Mouse (Mus musculus) c-Kit-positive CD71-negative TER-119-negative erythroid progenitor cells, embryonic 14.5 days (primary cell): ENCODE data around the gene Sulf2.

Source experiments
- DNase-seq: peaks from one replicate; pipeline ENCODE4 v3.0.0-alpha.2; 2013; ENCODE audit warnings: low read depth

Sulf2 gene

GRCm38 (mm10) chr2:166051966-166052365, 103.5 kb downstream of the Sulf2 start:
- DNase-seq = no peak

- DNase-seq = no peak
Measured at GRCm38 (mm10) chr2:166051421-166051820, 104.0 kb downstream of the Sulf2 start.

GRCm38 (mm10) chr2:166048852-166049251, 106.6 kb downstream of the Sulf2 start:
- DNase-seq = no peak

- no peak for DNase-seq
Measured at GRCm38 (mm10) chr2:166047931-166048330, 107.5 kb downstream of the Sulf2 start.

- DNase-seq = no peak
Measured at GRCm38 (mm10) chr2:166045549-166046501, 109.6 kb downstream of the Sulf2 start.

GRCm38 (mm10) chr2:166045006-166045405, 110.5 kb downstream of the Sulf2 start:
- DNase-seq = no peak

- DNase-seq = no peak
Measured at GRCm38 (mm10) chr2:166042542-166042941, 112.9 kb downstream of the Sulf2 start.

- DNase-seq = no peak
Measured at GRCm38 (mm10) chr2:166039681-166040080, 115.8 kb downstream of the Sulf2 start.

- peak; percentile 65 for DNase-seq
Measured at GRCm38 (mm10) chr2:166035725-166036124, 119.7 kb downstream of the Sulf2 start.

GRCm38 (mm10) chr2:166034967-166035490, 120.4 kb downstream of the Sulf2 start:
- DNase-seq = no peak

GRCm38 (mm10) chr2:166032628-166033027, 122.8 kb downstream of the Sulf2 start:
- DNase-seq = no peak

GRCm38 (mm10) chr2:166031120-166031929, 124.1 kb downstream of the Sulf2 start:
- DNase-seq = no peak

GRCm38 (mm10) chr2:166030256-166030995, 125.0 kb downstream of the Sulf2 start:
- DNase-seq = no peak

- no peak for DNase-seq
Measured at GRCm38 (mm10) chr2:166029232-166029631, 126.2 kb downstream of the Sulf2 start.

- DNase-seq = no peak
Measured at GRCm38 (mm10) chr2:166027834-166028233, 127.6 kb downstream of the Sulf2 start.

GRCm38 (mm10) chr2:166025943-166026342, 129.5 kb downstream of the Sulf2 start:
- no peak for DNase-seq

GRCm38 (mm10) chr2:166024621-166025020, 130.8 kb downstream of the Sulf2 start:
- no peak for DNase-seq

GRCm38 (mm10) chr2:166024079-166024478, 131.4 kb downstream of the Sulf2 start:
- DNase-seq = no peak
